Mouse (Mus musculus): ENCODE measurements around the gene Scgb2b24. TPM values are rescaled to one million over a fixed set of nuclear protein-coding genes. Genes with fewer than 3 reads are reported as not detected.

The Scgb2b24 gene
- total RNA-seq (2014; rRNA removed) (not detected in 2 replicates), polyA plus RNA-seq (2015; fragmentation: Nextera tagmentation; extraction: Ambion mirVana) (not detected in 2 replicates)

GRCm38 (mm10) chr7:33739212-33739611 is at the start of gene Scgb2b24:
Gene Scgb2b24 (minus strand): TSS chr7:33739312.
- no peaks in the 10 kb centered on the region for H3K27me3 ChIP-seq (ENCODE audit: insufficient read depth, low read length)
- no peak within 1 kb of the TSS for H3K4me2 ChIP-seq (ENCODE audit: low read depth, low read length)
- H3K27ac ChIP-seq, result no peak within 1 kb of the TSS
- no peak for DNase-seq (ENCODE audit: low spot score)
- no peaks in the 10 kb centered on the region for H3K4me1 ChIP-seq (ENCODE audit: insufficient read depth, low read length)
- no peak for TF ChIP-seq CTCF (IDR thresholded peaks at IDR 0.05; ENCODE audit: low read depth)
- ATAC-seq, result no peak
- no peaks in the 10 kb centered on the region for H3K36me3 ChIP-seq (ENCODE audit: insufficient read depth, low read length)
- H3K9ac ChIP-seq (replicated peaks; ENCODE audit: low read length), result no peak within 1 kb of the TSS
- 80% methylated on average over 2 of the region's 2 CpGs for WGBS
- H3K4me3 ChIP-seq (ENCODE audit: low read length), result no peak within 1 kb of the TSS
- H3K9me3 ChIP-seq (ENCODE audit: low read length), result peaks cover 54% of the 10 kb centered on the region

- Histone ChIP-seq H3K4me1 (ENCODE audit: insufficient read depth, low read length) (no peaks in the 10 kb centered on the region), H3K27me3 (ENCODE audit: insufficient read depth, low read length) (no peaks in the 10 kb centered on the region), H3K27ac (no peak within 1 kb of the TSS), H3K9ac (replicated peaks; ENCODE audit: low read length) (no peak within 1 kb of the TSS), H3K4me2 (ENCODE audit: low read depth, low read length) (no peak within 1 kb of the TSS), H3K36me3 (ENCODE audit: insufficient read depth, low read length) (no peaks in the 10 kb centered on the region), H3K9me3 (ENCODE audit: low read length) (peaks cover 46% of the 10 kb centered on the region), H3K4me3 (ENCODE audit: low read length) (no peak within 1 kb of the TSS)
- no peak for TF ChIP-seq CTCF (IDR thresholded peaks at IDR 0.05; ENCODE audit: low read depth)
- ATAC-seq (no peak), DNase-seq (ENCODE audit: low spot score) (no peak)
- 89% methylated on average over 3 of the region's 3 CpGs for WGBS
Measured at GRCm38 (mm10) chr7:33743499-33743898, 4.4 kb upstream of the Scgb2b24 start, which contains the start of gene Scgb1b24. Gene Scgb1b24 (plus strand): TSS chr7:33743799.

- WGBS, result 18% methylated on average over 1 of the region's 1 CpGs
- ATAC-seq (no peak), DNase-seq (ENCODE audit: low spot score) (no peak)
- Histone ChIP-seq H3K36me3 (ENCODE audit: insufficient read depth, low read length) (no peaks in the 10 kb centered on the region), H3K27ac (no peak overlapping the region), H3K9me3 (ENCODE audit: low read length) (peaks cover 35% of the 10 kb centered on the region), H3K4me3 (ENCODE audit: low read length) (no peak overlapping the region), H3K27me3 (ENCODE audit: insufficient read depth, low read length) (no peaks in the 10 kb centered on the region), H3K4me1 (ENCODE audit: insufficient read depth, low read length) (no peaks in the 10 kb centered on the region), H3K4me2 (ENCODE audit: low read depth, low read length) (no peak overlapping the region), H3K9ac (replicated peaks; ENCODE audit: low read length) (no peak overlapping the region)
- no peak for TF ChIP-seq CTCF (IDR thresholded peaks at IDR 0.05; ENCODE audit: low read depth)
Measured at GRCm38 (mm10) chr7:33689864-33690263, 49.2 kb downstream of the Scgb2b24 start.

Other genes starting within 250 kb of the Scgb2b24 start
- not detected in 2 replicates for gene Scgb2b21, start 218.9 kb downstream of the Scgb2b24 start, total RNA-seq (2014; rRNA removed)
- not detected in 2 replicates for gene Scgb2b21, start 218.9 kb downstream of the Scgb2b24 start, polyA plus RNA-seq (2015; fragmentation: Nextera tagmentation; extraction: Ambion mirVana)
- not detected in 2 replicates for gene Scgb1b24, start 4.5 kb upstream of the Scgb2b24 start, total RNA-seq (2014; rRNA removed)
- gene Scgb1b24, start 4.5 kb upstream of the Scgb2b24 start, polyA plus RNA-seq (2015; fragmentation: Nextera tagmentation; extraction: Ambion mirVana), result not detected in 2 replicates
- gene Scgb2b26, start 205.7 kb upstream of the Scgb2b24 start, total RNA-seq (2014; rRNA removed), result not detected in 2 replicates
- not detected in 2 replicates for gene Scgb2b26, start 205.7 kb upstream of the Scgb2b24 start, polyA plus RNA-seq (2015; fragmentation: Nextera tagmentation; extraction: Ambion mirVana)

Measured in hindbrain, postnatal 0 days (tissue).